Mouse (Mus musculus) left cerebral cortex, adult 11 months (tissue): ENCODE measurements around the gene Mrpl22.
"Not testable (repeated sequence)": the region's sequence is repeated elsewhere in the genome, so short reads cannot be mapped to it uniquely, and the experiment has no call there.

ENCODE experiments used
- DNase-seq: peaks from one replicate; pipeline ENCODE4 v3.0.0; 2022; ENCODE audit warnings: low spot score

Mrpl22 gene

GRCm38 (mm10) chr11:58180756-58181155, 9.3 kb downstream of the Mrpl22 start:
- no peak for DNase-seq

- no peak for DNase-seq
Observed at GRCm38 (mm10) chr11:58183579-58183978, 12.1 kb downstream of the Mrpl22 start.

DNA sequence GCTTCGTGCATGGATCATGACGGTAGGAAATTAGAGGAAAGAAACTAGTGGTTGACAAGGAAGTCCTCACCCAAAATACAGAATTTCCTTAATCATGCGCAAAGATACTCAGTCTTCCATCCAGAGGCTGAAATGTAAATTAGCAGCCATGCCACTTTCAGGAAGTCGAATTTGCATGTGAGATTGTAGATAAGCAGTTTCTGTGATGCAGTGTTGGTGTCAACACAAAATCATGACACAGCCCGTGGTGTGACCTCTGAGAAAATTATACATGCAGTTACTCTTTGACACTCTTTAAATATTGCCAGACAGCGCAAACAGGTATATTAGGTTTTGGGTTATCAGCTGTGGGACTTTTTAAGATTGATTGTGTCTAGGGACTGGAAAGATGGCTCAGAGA, 18.2 kb downstream of the Mrpl22 start:
- no peak for DNase-seq

DNA sequence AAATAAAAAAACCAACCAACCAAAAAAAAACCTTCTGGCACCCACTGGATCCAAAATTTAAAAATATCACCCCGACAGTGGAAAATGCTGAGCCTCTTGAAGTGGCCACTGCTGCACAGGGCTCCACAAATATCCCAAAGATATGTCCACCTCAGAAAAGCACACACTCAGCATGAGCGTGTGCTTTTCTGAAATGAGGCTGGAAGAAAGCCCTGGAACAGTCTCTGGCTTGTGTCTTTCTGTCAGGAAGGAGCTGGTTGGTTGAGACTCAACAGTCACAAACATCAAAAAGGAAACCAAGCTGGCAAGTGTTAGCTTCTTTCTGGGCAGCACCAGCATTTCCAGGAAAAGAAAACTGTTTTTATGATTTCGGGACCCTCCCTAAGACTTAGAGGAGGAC, 21.9 kb downstream of the Mrpl22 start:
- no peak for DNase-seq

DNA sequence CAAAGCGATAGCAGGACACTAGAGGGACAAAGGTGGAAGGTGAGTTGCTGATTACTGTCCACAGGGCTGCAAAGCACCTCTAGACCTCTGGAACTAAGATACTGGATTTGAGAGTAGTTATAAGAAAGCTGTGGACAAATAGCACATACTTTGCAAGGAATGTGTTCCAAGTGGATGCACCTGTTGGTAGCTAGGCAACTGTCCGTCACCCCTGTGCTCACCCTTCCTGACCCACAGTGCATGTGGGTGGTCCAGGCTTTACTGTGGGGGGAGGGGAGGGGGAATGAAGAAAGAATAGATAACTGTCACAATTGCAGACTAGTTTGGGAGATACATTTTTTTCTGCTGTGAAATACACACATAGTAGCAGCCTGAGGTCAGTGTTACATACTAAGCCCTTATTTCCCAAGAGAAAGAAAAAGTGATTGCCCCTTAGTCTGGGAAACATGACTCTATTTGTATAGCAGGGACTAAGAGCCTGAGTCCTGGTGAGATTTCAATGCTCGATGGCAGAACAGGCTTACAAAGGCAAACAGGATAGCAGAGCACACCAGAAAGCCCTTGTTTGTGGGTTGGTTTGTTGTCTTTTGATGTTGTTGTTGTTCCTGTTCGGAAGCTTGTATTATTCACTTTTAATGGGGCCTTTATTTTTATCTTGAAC, 22.5 kb downstream of the Mrpl22 start:
- DNase-seq = no peak

DNA sequence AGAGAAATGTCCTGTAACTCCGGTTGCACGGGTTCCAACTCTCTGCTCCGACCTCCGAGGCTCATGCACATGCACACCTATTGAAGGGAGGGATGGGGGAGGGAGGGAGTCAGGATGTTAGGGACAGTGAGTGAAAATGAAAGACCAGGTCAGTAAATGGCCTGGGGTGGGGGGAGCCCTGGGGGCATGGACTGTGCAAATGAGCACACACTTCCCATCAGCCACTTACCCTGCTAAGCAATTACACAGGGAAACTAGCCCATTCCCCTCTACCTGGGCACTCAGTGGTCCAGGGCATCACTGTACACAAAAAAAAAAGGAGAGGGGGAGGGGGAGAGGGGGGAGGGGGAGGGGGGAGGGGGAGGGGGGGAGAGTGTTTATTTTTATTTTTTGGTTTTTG, 27.2 kb downstream of the Mrpl22 start:
- no peak for DNase-seq

DNA sequence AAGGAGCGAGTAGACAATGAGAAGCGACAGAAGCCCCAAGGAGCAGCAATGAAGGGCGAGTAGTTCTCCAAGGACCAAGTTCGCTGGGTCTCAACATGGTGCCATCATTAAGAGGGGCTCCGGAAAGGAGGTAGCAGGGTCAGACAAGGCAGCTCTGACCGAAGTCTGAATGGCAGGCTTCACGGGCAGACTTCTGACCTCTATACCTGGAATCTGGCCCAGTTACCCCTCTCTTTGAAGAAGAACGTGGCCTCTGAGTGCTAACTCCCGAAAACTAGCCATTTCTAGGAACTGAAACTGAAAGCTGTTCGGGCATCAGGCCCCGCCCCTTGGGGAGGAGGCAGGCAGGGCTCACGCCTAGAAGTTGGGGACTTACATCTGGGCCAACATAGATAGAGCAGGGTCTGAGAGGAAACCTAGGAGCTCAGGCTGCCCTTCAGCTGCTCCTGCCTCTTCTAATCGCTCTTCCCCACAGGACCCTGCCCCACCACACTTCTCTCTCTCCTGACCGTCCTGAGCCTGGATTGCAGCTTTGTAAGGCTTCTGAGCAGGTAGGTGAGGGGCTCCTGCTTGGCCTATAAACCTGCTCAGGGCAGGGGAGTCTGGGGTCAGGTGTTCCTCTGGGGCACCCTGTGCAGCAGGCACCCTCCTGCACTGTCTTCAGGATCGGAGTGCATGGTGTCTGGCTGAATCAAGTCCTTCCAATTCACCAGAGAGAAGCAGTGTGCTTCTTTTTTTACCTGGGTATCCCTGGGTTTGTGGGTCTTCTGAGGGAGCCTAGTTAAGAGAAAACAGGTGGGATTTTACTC, 28.0 kb downstream of the Mrpl22 start, which contains the start of the genes Igtp and Irgm2:
Gene Igtp, plus strand, starts transcription at position 328 of the 809 bp plus-strand sequence.
Gene Irgm2, plus strand, starts transcription at position 390 of the 809 bp plus-strand sequence.
- DNase-seq = not testable (repeated sequence)

- DNase-seq = no peak
Observed at GRCm38 (mm10) chr11:58200226-58200625, 28.8 kb downstream of the Mrpl22 start.

DNA sequence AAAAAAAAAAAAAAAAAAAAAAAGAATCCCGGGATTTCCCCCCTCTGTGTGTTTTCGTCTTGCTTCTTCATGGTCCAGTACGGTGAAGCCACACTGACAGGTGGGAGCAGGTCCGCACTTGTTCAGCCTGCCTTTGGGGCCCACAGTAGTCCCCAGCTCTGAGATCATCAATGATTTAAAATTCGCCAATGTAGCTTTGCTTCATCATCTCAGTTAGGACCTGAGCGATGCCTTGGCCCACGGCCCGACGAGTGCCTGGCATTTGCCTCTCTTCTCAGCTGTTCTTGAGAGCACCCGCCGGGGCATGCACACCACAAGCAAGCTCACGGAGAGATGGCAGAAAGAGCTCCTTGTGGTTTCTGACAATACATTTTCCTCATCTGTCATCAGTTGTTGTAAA, 29.6 kb downstream of the Mrpl22 start:
- no peak for DNase-seq

DNA sequence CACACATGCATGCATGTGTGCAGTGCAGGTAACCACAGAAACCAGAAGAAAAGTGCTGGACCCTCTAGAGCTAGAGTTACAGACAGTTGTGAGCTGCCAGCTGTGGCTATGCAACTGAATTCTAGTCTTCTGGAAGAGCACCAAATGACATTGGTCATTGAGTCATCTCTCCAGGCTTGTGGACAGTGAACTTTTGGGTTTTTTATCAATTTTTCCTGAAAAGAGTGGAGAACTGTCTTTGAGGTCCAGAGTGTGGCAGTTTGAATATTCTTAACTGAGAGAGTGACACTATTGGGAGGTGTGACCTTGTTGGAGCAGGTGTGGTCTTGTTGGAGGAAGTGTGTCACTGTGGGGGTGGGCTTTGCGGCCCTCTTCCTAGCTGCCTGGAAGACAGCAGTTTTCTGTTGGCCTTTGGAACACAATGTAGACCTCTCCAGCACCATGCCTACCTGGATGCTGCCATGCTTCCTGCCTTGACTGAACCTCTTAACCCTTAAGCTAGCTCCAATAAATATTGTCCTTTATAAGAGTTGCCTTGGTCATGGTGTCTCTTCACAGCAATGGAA, 38.9 kb downstream of the Mrpl22 start:
- no peak for DNase-seq

DNA sequence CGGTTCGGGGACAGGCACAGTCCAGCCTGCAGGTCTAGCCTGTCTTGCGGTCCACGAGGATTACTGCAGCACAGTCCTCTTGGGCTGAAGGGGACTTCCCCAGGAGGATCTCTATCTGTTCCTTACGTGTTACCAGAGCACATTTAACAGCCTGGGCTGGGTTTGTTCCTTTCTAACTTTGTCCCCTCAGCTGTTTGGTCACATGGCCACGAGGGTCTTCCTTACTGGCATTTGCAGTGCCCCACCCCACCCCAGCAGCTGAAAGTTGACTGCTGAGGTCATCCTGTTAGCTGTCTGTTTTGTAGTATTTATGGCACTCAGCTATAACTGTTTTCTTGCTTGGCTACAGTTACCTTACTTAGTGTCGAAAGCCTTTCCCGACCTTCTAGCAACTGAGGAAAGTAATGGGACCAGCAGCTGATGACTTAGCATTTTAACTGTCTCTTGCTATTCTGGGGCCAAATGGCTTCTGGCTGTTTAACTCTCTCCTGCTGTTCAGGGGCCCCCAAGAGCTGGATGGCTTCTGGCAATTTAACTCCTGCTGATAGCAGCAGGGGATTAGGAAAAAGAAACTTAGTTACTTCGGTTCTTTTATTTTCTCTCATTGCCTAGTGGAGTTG, 39.7 kb downstream of the Mrpl22 start:
- no peak for DNase-seq

DNA sequence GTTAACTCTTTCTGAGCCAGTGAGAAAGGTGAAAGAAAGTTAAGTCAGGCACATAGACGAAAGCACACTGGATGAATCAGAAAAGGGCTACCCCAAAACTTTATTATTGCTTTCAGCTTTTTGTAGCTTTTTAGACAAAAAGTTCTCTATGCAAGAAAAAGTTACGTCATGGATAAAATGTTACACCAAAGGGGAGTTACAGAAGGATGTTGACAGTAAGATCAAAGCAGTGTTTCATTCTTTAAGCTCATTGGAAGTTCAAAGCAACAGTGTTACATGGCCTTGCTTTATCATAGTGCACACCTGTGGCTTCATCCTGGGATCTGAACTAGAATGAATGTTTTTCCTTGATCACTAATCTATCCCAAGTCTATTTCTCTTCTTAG, 40.2 kb downstream of the Mrpl22 start:
- DNase-seq = no peak

DNA sequence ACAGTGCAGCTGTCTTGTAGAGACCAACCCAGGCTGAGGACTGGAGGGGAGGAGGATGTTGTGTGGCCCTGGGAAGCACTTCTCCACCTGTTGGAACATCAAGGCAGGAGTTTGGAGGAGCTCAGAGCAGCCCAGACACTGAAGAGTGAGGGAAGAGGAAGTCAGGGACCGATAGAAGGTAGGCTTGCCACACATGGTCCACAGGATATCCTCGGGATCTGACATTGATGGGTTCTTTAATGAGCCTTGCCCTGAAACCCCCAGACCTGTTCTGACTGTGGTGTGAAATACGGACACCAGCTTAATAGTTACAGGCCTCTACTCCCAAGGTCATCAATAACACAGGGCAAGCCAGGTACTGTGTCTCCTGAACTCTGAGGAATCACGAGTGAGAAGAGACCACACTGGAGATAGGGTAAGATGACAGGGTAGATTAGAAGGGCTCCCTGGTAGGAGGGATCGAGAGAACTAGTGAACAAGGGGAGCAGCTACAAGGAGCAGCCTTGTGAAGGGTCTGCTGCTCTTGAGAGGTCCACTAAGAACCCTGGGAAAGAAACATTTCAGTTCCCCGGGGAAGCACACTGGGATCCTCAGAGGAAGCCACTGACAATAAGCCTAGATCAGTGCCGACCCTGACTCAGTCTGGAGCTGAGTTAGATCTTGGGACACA, 42.3 kb downstream of the Mrpl22 start:
- no peak for DNase-seq

DNA sequence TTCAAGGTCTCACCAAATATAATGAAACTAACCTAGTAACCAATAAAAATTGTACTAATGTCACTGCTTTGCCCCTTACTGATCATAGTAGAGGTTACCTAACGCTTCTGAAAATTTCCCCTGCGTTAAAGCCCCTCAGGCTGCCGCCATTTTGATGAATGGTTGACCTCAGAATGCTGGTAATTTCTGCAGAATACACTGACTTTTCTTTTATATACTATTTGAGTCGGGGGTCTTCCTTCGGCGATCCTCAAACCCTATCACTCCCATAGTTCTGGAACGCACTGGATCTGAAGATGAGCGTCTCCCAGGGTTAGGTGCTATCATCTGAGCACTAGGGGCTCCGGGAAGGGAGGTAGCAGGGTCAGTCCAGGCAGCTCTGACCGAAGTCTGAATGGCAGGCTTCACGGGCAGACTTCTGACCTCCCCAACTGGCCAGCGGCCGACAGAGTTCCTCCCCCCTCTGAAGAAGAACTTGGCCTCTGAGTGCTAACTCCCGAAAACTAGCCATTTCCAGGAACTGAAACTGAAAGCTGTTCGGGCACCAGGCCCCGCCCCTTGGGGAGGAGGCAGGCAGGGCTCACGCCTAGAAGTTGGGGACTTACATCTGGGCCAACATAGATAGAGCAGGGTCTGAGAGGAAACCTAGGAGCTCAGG, 43.1 kb downstream of the Mrpl22 start:
- DNase-seq = peak; percentile 35

- DNase-seq = not testable (repeated sequence)
Observed at GRCm38 (mm10) chr11:58215049-58215430, 43.6 kb downstream of the Mrpl22 start.

GRCm38 (mm10) chr11:58215814-58216213, 44.4 kb downstream of the Mrpl22 start:
- DNase-seq = no peak

DNA sequence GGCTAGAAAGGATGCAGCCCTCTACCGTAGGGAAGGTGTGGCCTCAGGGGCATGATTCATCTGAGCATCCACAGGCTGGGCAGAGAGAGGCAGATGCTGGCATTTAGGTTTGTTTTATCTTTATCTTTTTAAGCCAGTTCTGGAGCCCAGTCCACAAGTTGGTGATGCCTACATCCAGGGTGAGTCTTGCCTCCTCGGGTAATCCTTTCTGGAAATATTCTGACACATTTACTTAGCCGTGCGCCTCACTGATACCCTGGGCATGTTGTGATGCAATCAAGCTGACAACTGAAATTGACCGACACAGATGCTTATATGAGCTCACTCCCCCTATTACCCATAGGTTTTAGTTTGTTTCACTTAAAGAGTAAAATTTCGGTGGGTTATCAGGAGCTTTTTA, 45.4 kb downstream of the Mrpl22 start:
- DNase-seq = no peak

DNA sequence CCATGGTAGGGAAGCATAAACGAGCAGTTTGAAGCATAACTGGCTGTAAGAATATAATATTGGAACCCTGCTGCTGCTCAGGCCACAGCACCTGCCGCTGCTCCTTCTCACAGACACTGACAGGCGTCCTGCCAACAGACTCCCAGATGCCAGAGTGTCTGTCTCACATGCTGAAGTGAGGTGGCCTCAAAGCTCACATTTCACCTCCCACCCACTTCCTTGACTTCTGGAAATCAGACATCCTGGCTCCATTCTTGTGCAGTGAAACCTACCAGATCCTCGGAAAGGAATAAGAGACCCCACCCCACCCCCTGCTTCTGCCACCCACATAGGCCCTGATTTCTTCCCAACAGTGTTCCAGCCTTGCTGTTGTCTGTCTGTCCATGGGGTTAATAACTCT, 52.3 kb downstream of the Mrpl22 start:
- DNase-seq = no peak

- no peak for DNase-seq
Observed at GRCm38 (mm10) chr11:58224313-58224712, 52.9 kb downstream of the Mrpl22 start.

GRCm38 (mm10) chr11:58224872-58225271, 53.4 kb downstream of the Mrpl22 start:
- not testable (repeated sequence) for DNase-seq

- peak; percentile 56 for DNase-seq
Observed at GRCm38 (mm10) chr11:58225655-58226054, 54.2 kb downstream of the Mrpl22 start.

GRCm38 (mm10) chr11:58226425-58226824, 55.0 kb downstream of the Mrpl22 start:
- no peak for DNase-seq
